Mouse (Mus musculus) megakaryocyte, adult 5-6 weeks (primary cell): ENCODE results near the gene Ralgps1. TPM values are rescaled to one million over a fixed set of nuclear protein-coding genes. Genes with fewer than 3 reads are reported as not detected.
"Not testable (repeated sequence)": the region's sequence is repeated elsewhere in the genome, so short reads cannot be mapped to it uniquely, and the experiment has no call there.

Source experiments
- ATAC-seq: 2 replicates; pipeline ENCODE4 v1.8.0; 2016; ENCODE audit warnings: mild to moderate bottlenecking, inconsistent platforms; ENCODE audit not compliant: poor library complexity, severe bottlenecking
- total RNA-seq, 2 experiments: library from RNA; stranded (forward) in 1 of 2; stranded (reverse) in 1 of 2; fragments of 153-499, 151-499 nt in 1 of 2; fragments of 221-1000, 200-1000 nt in 1 of 2; gene quantifications; 2 replicates each; pipeline versions ENCODE4 v1.2.3 to v1.2.4; 2015 to 2017

Gene Ralgps1
- total RNA-seq, 2 experiments from 2014 or later: 2.0 to 6.2 TPM

DNA sequence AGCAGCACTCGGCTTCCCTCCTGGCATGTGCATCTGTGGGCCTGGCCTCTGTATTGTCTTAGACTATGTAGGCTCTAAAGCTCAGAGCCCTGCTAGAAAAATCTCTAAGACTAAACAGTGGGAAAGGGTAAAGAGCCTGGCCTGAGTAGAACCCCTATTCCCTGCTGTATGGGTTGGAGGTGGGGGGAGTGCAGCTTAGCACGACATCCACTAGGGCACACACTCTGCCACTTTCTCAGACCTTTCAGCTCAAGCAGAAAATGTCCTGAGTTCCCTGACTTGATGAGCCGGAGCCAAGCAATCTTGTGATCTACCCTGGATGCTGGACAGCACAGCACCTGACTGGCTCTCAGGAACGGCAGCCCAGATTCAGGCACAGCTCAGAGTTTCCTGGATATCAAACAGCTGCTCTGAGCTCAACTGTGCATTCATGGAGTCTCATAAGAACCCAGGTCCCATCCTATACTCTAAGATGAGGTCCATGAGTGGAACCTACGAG is 215.0 kb downstream of the Ralgps1 start:
- no peak for ATAC-seq

DNA sequence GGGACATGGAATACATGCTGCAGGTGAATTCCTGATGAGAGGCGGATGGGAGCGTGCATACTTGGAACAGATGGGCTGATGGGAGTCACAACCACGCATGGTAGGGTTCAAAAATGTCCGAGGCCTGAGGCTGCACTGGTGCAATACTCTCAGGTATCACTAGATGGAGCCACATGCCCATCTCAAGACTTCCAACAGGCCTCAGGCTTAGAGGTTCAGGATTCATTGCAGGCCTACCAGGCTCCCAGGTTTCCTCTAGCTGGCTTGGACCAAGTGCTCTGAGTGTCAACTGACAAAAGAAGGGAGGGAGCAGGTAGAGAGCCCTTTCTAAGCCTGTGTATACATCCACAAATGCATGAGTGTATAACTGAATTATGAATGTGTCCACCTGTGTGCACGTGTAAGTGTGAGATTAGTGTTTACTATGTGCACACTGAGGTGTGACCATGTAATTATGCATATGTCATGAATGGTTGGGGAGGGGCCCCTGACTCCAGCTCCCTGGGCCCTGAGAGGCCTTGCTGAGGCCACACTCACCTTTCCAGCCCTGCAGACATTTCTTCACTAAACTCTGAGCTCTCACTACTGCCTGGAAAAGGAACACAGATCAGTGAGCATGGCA is 216.4 kb downstream of the Ralgps1 start:
- ATAC-seq: peak; percentile 89

DNA sequence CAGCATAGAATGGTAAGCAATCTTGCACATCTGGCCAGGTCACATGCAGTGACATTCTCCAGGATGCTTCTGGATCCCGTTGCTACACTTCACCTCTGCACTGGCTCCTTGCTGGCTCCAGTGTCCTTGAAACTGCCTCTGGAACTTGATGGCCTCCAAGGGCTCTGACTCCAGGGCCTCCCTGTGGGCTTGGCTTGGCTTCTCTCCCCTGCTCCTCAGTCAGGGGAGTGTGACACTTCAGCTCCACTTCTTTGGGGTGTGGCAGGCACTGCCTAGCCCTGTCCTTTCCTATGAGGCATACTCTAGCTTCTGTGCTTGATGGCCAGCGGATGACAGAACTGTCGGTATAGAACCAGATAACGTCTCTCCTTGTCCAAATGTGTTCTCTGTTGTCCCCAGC is 224.3 kb downstream of the Ralgps1 start:
- ATAC-seq: no peak

DNA sequence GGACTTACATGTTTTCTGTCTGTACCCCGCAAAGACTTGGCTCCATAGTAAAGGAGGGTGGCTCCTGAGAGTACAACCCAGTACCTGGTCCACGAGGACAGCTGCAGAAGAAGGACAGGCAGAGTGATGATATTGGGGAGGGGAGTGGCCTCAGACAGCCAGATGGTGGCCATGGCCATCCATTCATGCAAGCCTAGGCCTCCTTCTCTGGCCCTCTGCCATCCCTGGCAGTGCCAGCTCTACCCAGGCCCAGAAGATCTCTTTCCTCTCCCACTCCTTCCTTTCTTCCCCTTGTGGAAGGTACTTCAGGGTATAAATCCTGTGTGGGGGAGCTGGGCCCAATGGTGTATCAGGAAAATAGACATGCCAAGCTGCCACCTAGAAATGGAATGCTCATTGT is 228.0 kb downstream of the Ralgps1 start:
- no peak for ATAC-seq

DNA sequence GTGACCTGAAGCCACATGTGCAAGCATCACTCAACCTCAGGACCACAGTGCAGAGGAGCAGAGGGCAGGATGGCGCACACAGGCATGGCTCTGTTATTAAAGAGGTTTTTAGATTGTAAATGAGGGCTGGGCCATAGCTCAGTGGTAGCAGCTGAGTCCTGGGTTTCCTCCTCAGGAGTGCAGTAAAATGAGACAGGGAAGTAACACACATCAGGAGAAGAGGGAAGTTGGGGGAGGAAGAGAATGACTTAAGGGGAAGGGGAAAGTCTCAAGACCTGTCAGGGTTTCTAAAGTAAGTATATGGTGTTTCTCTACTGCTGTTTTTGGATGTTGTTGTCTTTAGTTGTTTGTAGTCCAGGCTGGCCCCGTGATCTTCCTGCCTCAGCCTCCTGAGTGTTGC is 232.8 kb downstream of the Ralgps1 start:
- peak; percentile 75 for ATAC-seq

DNA sequence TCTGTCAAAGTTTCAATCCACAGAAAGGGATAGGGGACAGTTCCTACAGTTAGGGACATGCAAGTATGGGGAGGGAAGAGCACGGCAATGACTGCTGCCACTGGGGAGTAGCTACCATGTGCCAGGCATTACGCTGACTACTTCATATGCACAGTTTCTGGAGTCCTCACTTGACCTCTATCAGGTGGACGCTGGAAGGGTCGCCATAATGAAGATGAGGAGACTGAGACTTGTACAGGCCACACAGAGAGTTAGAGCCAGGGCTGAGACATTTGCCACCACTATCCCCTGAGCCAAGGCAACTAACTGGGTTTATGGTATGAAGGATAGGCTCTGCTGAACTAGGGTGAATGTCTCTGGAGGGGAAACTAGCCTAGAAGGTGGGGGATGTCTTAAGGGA is 233.6 kb downstream of the Ralgps1 start:
- no peak for ATAC-seq

DNA sequence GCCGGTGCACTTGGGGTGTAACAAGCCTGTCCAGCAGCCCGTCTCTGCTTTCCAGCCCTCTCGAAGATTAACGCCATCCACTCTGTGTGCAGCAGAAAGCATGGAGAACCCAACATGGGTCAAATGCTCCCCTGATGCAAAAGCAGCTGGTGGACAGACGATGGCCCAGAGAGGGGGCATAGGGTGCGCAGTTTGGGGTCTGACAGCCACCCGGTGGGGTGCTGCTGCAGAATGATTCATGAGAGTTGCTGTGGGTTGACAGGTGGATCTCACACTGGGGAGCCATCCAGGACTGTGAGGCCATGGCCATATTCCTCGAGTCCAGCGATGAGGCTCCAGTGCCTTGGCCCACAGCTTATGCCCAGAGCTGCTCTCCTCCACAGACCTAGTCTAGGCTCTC is 234.0 kb downstream of the Ralgps1 start:
- no peak for ATAC-seq

DNA sequence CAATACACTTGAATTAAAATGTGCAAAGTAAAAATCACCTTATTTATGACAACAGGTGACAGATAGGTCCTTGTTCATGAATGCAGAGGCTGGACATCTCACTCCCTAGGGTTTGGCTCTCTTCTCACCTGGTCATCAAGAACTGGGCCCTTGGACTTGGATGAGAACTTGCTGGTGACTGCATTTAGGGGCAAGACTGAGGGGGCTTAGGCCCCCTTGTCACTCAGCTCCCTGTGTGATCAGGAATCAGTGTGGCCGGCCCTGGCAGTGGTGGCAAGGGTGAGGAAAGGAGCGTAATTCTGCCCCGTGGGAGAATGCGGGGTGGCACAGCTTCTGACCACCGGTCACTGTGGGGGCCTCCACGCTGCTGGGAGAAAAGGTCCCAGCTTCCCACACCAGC is 234.9 kb downstream of the Ralgps1 start:
- no peak for ATAC-seq

DNA sequence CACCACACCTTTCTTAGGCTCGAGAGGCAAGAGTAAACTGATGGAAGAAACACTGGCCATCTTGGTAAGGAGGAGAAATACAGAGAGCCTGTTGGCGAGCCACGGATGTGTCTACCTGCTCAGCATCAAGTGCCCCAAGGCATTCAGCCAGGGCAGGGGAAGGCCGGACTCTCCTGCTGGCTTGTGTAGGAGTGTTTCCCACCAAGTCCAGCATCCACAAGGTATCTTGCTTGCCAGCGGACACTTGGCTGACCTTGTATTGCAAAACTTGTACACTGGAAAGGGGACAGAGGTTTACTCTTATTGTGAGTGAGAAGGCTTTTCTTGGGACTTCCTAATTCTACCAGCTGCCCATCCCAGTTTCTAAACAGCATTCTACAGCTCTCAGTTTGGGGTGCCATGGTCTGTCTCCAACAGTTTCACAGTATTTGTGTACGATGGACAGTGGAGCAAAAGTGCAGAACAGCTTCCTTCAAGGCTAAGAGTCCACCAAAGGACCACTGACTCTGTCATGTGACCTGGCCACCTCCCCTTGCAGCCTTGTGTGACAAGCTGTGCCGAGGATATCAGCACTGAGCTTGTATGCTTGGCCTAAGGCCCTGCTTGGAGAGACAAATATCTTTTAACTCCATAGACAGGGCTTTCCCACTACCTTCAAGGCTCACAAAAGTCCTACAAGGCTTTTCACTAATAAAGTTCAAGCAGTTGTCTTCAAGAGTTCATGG is 236.4 kb downstream of the Ralgps1 start:
- no peak for ATAC-seq

DNA sequence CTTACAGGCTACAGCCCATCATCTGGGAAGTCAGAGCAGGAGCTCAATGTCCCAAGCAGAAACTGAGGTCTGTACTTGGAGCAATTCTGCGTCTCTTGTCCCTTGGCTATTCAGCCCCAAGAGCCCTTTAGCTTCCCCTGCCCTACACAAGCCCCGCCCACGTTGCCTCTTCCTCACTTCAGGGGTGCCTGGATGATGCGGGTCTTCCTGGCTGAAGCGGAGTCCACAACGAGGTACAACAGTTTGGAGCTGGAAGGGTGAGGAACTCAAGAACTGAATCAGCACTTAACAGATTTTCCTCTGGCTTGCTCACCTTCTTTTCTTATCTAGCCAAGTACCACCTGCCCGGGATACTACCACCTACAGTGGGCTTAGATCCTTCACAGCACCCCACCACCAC is 239.0 kb downstream of the Ralgps1 start:
- no peak for ATAC-seq

DNA sequence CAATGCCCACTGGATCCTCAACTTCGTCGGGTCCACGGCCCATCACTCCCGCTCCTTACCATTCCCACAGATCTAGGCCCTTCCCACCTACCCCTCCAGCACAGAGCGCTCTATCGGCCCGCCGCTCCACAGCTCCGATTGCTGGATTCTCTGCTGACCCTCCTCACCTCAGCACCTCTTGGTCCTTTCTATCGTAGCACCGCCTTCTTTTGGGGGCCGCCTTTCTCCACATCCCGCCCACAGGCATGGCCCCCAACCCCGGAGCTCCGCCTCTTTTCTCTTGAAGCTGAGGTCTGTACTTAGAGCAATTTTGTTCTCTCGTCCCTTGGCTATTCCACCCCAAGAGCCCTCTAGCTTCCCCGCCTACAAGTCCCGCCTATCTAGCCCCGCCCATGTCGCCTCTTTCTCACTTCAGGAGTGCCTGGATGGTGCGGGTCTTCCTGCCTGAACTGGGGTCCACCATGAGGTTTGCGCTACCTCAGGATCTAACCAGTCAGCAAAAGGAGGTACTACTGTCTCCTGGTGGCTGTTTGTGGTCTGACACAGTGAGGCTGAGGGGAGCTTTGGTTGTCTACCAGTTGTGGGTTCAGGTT is 239.7 kb downstream of the Ralgps1 start, which contains the start of gene Garnl3:
Gene Garnl3 (minus strand): TSS at position 155 of the 593 bp plus-strand sequence.
- ATAC-seq: peak; percentile 4; the same call in 1 of the 2 replicates

DNA sequence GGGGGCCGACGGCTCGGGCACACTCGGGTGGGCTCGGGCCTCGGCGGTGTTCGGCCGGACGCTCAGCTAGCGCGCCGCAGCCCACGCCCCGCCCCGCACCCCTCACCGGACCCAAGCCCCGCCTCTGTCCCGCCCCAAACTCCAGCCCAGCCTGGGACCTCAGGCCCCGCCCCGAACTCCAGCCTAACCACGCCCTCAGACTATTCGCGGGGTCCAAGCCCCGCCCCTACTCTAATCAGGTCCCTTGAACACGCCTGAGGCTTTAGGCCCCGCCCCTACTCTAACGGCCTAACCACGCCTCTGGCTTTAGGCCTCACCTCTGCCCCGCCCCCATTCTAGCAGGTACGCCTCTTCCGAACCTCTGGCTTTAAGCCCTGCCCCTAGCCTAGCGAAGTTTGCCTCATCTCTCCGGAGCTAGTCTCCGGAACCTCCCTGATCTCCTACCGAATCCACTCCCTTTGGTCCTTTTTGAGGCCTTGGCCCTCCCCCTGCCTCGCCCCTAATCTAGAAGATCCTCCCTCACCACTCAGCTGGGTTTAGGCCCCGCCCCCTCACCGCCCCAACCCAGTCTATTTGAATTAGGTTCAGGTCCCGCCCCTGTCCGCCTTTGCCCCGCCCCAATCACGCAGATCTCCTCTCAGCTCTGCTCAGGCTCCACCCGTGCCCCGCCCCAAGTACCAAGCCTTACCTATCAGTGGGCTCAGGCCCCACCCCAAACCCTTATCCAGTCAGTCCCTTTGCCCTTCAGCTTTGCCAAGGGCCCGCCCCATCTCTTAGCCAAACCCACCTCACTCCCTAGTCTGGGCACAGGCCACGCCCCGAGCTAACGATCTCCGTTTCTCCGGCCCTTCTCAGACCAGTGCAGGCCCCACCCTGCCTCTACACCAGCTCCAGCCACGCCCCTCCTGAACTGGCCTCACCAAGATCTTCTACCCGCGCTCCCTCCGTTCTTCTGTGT is 240.5 kb downstream of the Ralgps1 start:
- peak; percentile 76 for ATAC-seq

DNA sequence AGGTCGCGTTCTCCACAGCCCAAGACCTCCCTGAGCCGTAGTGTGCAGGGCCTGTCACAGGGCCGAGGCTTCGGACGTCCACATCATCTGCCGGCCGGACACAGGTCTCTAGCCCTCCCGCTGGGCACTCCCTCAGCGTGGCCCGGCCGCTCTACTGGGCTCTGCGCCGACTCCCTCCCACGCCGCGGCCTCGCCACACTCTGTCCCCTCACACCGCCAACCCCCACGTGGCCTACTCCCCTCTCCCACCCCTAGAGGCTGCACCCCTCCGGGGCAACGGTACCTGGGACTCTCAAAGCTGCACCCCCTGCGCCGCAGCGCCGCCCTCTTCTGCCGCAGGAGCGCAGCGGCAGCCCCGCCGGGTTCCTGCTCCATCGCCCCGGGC is 241.2 kb downstream of the Ralgps1 start:
- no peak for ATAC-seq

DNA sequence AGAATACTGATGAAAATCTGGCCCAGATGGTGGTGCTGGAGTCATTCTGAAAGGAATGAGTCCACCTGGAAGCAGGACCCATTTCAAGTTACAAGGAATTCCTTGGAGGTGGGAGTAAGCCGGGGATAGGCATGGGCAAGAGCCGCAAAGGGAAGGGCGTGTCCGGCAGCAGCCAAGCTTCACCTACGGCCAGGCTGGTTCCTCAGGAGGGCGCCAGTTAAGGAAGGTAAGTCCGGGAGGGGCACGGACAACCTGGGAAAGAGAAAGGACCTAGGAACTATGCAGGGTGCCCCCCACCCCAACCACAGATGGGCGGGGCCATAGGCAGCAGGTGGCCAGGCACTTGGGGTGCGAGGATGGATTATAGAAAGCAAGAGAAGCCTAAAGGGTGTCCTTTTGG is 241.6 kb downstream of the Ralgps1 start:
- ATAC-seq: no peak

DNA sequence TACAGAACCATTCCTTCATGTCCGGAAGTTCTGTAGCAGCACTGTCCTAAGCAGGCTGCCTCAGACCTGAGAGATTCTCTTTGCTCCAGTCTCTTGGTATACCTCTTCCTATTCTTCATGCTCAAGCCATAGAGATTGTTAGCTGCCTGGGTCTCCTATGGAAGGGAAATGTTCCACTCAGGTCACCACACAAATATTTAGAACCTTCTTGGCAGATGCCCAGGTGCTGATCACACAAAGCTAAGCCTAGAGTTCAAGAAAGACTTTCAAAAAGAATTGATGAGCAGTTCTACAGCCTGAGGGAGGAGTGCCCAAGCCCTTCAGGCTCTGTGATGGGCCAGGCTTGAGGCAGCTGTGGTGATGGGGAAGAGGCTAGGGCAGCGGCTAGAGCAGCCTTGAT is 242.3 kb downstream of the Ralgps1 start:
- no peak for ATAC-seq

DNA sequence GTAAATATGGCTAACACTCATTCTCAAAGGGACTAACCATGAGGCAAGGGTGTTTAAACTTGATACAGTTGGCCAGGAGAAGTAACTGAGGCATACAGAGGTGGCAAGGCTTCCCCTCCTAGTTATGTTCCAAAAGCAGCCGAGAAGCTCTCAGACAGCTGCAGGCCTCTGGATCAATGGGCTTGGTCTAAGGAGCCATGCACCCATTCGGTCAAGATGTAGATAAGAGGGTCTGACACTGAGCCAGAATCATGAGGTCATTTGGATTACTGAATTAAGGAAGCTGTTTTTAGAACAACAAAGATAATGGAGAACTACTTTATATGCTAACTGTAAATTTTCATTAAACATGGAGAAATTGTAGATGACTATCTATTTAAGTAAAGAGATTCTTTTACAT is 244.0 kb downstream of the Ralgps1 start:
- no peak for ATAC-seq

DNA sequence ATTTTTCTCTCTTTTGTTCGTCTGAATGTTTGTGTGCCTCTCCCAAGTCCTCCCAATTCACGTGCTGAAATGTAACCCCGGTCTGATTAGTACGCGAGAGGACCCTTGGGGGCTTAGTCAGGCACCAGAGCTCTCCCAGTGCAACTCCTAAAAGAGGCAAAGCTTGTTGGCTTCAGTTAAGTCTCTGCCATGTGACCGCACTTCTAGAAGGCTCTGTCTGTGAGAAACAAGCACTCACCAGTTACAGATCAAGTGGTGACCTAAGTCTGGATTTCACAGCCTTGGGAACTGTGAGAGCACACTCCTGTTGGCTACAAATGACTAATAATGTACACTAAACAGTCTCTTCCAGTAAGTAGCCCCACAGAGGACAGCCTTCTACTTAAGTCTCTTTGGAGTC is 248.4 kb downstream of the Ralgps1 start:
- no peak for ATAC-seq

DNA sequence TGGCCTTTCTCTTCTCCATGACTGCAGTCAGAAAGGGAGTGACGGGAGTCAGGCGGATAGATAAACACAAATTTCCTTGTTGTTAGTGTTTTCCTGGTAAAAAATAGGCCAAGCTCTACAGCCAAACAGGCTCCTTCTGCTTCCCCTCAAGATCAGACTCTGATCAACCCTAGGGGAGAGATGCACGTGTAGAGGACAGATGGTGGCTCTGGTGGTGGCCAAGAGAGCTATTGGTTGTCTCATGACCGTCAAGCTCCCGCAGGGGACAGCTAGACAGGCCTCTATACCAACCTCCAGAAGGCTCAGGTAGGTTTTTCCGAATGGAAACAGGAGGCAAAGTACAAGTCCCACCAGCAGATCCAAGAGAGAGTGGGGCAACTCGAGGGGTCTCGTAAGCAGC is 270.8 kb downstream of the Ralgps1 start:
- ATAC-seq: no peak

DNA sequence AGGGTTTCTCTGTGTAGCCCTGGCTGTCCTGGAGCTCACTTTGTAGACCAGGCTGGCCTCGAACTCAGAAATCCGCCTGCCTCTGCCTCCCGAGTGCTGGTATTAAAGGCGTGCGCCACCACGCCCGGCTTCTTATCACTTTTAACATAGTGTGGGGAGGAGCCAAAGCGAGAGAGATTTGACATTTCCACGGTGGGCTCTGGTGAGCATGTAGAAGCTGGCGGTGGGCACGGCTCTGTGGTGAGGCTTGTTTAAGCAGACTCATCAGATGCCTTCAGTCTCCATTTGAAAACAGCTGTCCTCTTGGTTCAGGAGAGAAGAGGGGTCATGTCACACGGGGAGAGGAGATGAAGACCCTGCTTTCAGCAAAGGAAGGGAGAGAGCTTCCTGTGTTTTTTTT is 274.0 kb downstream of the Ralgps1 start:
- not testable (repeated sequence) for ATAC-seq

DNA sequence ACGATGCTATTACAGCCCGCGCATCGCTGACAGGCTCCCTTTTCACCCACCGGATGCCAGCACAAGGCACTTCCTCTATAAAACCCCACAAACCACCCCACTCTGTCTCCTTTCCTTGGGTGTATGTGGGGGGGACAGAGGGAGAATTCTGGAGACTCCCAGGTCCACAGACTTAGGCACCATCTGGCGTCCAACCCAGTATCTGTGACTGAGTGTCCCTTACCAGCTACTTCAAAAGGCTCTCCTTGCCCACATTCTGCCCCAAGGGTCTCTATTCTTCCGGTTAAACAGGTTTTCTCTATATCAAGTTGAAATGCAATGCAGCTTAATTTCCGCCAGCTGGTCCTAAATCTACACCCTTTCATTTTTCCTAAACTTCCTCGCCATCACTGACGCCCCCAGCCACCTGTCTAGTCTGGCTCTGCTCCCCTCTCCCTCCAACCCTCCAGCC is 276.0 kb downstream of the Ralgps1 start:
- ATAC-seq: no peak
